Mouse (Mus musculus) left cerebral cortex, postnatal 25 days (tissue): ENCODE data around the gene Erp27. TPM values are rescaled to one million over a fixed set of nuclear protein-coding genes. Genes with fewer than 3 reads are reported as not detected.

Experiments used
- DNase-seq, 2 experiments: peaks; one replicate each; pipeline ENCODE4 v3.0.0; 2022; ENCODE audit warnings: low spot score in 2 of 2, mixed read lengths in 1 of 2
- intact Hi-C: fragments of 180-260 bp; cut with DNase I; formaldehyde crosslinking; loops from one replicate; pipeline ENCODE4 v1.15.1; 2025
- total RNA-seq, 2 experiments: library from RNA; stranded (reverse); gene quantifications; 2 replicates each; pipeline ENCODE4 v1.2.3; 2021

The Erp27 gene
- total RNA-seq, 2 experiments from 2014 or later = not detected

DNA sequence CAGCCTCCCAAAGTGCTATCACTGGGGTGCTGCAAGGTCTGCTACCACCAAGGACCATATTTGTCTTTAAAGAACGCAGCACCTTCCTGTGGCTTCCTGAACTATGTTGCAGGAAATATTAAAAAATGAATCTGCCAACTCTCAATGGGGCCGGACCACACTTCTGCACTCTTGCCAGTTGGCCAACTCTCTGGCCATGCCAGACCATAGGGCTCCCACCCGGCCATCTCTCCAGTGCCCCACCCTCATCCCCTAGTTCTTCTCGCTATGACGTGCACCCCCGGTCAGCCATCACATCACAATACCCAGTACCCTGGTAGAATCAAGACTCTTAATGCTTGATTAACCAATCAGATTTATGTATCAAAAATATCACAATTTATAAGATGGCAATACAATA lies 38.0 kb downstream of the Erp27 start:
- intact Hi-C loops = no loop called here
- no peak for DNase-seq

DNA sequence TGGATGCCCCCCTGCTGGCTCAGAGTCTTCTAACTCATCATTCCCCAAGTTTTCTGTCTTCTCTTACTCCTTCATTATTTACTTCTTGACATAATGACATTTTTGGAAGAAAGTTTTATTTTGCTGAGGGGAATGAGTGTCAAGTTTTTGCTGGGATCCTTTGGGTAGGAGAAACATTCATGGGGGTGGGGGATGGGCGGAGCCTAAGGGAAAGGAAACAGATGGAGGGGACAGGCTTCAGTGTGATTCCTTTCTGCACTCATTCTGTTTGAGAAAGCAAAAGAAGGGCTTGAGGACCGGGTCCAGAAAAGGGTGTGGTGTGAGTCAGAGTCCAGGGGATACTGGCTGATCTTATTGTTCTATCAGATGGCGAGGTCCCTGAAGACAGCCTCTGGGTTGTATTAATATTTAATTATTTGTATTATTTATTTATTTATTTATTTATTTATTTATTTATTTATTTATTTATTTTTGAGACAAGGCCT lies 38.5 kb downstream of the Erp27 start:
- intact Hi-C loops = no loop called here
- no peak for DNase-seq

DNA sequence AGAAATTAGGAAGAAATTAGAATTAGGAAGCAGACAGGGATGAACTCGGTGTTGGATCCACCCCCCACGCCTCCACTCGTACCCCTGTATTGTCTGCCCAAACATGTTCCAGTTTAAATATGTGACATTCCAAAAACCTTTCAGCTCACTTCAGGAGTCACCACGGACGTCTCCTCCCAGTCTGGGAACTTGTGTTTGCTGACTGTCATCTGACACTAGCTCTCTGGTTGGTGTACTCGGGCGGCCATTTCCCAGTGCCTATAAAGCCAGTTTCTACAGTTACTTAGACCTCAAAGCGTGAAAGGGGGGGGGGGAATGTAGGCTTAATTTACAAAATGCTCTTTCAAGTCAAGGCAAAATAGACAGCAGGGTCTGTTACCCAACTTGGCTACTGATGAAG lies 40.3 kb downstream of the Erp27 start:
- intact Hi-C loops = no loop called here
- DNase-seq = no peak

DNA sequence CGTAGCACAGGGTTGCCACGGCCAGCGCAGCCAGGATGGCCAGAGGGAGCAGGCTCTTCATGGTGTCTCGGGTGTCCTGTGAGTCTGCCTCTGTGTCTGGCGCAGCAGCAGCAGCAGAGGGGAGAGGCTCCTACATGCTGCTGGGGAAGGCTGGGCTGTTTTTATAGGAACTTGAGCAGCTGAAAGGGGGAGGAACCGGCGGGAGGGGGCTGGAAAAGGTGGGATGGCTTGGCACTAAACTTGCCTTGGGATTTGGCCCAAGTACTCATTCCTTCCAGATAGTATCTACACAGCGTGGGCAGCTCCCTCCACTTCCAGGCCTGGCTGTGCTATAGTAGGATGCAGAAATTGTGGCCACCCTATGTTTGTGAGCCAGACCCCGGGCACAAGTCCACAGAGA lies 46.3 kb downstream of the Erp27 start, which contains the start of gene Mgp:
Gene Mgp (minus strand): TSS at position 154 of the 400 bp plus-strand sequence.
- DNase-seq = peak in 1 of 2 experiments; percentile 90
- intact Hi-C loops = loop anchor here (5.0 kb wide), 1 partner anchor 47 kb away; the partner anchor contains the start of genes Erp27 and Pde6h

DNA sequence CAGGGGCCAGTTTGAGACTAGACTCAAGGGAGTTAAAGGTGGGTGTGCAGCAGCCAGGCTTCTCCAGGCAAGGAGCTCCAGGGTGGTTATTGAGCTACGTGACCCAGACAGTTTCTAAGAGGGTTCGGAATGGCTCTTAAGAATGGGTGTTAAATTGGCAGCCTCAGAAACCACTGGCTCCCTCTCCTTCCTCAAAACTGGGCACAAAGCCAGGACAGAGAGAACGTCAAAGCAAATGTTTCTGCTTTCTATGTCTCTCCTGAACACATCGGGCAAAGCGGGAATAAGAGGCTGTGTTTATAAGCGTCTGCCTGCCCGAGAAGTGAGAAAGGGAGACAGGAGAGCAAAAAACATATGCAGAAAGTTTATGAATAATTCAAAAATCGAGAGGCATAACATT lies 47.4 kb downstream of the Erp27 start:
- intact Hi-C loops = no loop called here
- peak in 1 of 2 experiments; percentile 60 for DNase-seq

DNA sequence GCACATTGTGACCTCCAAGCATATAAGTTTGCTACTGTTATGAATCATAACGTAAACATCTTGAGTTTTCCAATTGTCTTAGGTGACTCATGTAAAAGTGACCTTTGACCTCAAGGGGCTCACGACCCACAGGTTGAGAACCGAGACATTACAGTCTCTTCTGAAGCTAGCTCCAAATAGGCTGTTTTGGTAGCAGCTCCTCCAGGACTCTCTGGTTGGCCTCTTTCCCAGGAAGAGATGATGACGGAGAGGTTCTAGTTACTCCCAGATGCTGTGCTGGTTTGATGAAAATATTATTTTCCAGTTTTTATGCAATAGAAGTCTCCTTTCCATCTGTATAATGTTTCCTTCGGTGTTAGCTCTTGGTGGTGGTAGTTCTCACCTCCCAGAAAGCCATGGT lies 53.1 kb downstream of the Erp27 start:
- no peak for DNase-seq
- intact Hi-C loops = no loop called here

DNA sequence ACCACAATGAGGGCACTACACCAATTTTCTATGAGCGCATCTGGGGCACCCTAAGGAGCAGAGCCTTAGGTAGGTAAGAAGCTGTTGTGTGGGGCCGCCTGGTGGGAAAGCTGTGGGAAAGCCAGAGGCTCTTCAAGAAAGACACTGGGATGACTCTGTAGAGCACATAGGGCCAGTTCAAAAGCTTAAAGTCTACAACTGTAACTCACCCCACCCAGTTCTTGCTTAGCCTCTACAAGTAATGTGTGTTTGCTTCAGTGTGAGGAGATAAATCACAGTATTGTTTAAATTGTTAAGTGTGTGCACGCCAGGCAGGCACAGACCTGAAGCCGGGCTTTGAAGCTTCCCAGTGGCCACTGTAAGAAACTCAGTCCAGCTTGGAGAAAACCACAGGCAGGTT lies 55.8 kb downstream of the Erp27 start:
- intact Hi-C loops = no loop called here

DNA sequence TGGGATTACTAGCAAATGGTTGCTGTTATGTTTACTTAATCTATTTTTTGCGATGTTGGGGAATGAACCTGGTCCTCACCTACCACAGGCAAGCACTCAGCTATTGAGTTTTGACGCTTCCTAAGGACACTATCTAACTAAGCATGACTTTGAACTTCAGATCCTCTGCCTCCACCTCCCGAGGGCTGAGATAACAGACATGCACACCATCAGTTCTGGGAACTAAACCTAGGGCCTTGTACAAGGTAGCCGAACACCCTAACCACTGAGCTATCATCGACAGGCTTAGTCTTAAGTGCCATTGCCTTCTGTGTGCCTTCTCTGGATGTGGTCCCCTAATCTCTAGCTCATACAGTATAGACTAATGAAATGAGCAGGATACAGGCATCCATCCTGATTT lies 56.6 kb downstream of the Erp27 start:
- DNase-seq = no peak
- intact Hi-C loops = no loop called here

More for the DNA sequence above, 55.8 kb downstream of the Erp27 start:
- DNase-seq = no peak

DNA sequence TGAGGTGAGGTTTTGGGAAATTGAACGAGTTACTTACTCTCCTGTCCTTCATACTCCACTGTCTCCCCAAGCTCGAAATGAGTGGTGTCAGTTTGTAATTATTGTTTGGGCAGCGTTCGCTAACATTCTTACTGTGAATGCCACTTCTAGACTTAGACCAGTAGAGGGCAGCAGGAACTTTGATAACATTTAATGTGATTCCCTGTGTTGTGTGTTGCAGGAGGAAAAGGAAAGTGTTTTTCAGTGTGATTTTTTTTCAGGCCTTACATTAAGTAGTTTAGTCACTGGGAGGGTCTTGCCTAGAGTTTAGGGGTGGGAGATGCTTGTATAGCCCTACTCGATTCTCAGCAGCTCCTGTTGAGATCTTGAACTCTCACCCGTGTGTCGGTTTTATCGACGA lies 61.0 kb downstream of the Erp27 start:
- intact Hi-C loops = loop anchor here (1.0 to 5.0 kb wide), 4 partner anchors 59 to 306 kb away; no protein-coding TSS in a partner anchor
- DNase-seq = peak; percentile 44 to 66

DNA sequence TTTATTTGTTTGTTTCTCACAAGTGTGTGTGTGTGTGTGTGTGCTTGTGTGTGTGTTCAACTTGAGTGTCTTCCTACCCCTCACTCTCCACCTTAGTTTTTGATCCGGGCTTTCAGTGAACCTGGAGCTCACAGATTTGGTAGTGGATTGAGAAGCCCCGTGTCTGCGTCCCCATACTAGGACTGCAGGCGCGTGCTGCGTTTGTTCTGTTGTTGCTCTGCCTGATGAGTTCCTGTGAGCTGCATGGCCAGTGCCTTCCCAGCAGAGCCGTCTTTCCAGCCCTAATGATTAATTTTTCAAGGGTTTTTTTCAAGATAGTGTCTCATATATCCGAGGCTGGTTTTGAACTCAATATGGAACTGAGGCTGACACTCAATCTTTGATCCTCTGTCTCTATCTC lies 63.6 kb downstream of the Erp27 start:
- DNase-seq = no peak
- intact Hi-C loops = no loop called here

DNA sequence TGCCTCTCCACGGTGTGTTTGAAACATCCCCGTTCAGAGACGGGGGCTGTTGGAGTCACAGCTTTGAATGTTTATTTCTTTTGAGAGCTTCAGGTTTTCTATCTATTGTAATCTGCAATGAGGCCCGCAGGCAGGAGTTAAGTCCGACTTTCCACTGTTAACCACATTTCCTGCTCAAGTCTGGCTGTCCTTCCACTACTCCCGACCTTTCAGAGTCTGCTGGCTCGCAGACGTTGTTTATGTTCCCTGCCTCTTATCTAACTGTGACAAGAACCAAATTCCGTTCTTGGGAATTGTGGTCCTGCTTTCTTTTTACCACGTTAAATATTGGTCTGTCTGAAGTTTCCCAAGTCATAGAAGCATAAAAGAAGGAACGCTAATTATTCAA lies 64.1 kb downstream of the Erp27 start:
- DNase-seq = no peak
- intact Hi-C loops = no loop called here

Other genes starting within 250 kb of the Erp27 start
- under 1 TPM; 0.21 to 0.41 TPM for gene Gucy2c, start 140.4 kb downstream of the Erp27 start, total RNA-seq
- 10 to 100 TPM in 1 of 2 experiments, 1 to 10 TPM in 1; 7.8 to 10.6 TPM for gene Hist4h4, start 117.8 kb downstream of the Erp27 start, total RNA-seq
- gene H2afj, start 113.9 kb downstream of the Erp27 start, total RNA-seq = 10 to 100 TPM; 56.9 to 66.7 TPM
- 1 to 10 TPM; 1.9 to 2.8 TPM for gene BC049715, start 94.6 kb downstream of the Erp27 start, total RNA-seq
- gene Wbp11, start 93.9 kb downstream of the Erp27 start, total RNA-seq = 100 to 1,000 TPM; 124 to 125 TPM
- gene Smco3, start 86.7 kb downstream of the Erp27 start, total RNA-seq = 1 to 10 TPM; 4.4 to 5.0 TPM
- under 1 TPM in 1 of 2 experiments, not detected in 1; 0.14 TPM for gene Art4, start 64.4 kb downstream of the Erp27 start, total RNA-seq
- 10 to 100 TPM; 43.5 to 46.0 TPM for gene Mgp, start 46.4 kb downstream of the Erp27 start, total RNA-seq
- gene Pde6h, start 1.7 kb upstream of the Erp27 start, total RNA-seq = 1 to 10 TPM in 1 of 2 experiments, under 1 TPM in 1; 0.41 to 1.5 TPM
- gene Arhgdib, start 19.7 kb upstream of the Erp27 start, total RNA-seq = 10 to 100 TPM; 10.6 to 14.2 TPM
- 10 to 100 TPM in 1 of 2 experiments, 1 to 10 TPM in 1; 7.9 to 12.2 TPM for gene Rerg, start 248.3 kb upstream of the Erp27 start, total RNA-seq